Mouse (Mus musculus) adipocyte (in vitro differentiated cells): Measurements from ENCODE around the gene Tbca.

Experiments
- DNase-seq: peaks from one replicate; pipeline ENCODE4 v3.0.0-alpha.2; 2016; ENCODE audit warnings: low spot score

Tbca gene

GRCm38 (mm10) chr13:94847870-94848269 is 59.2 kb downstream of the Tbca start:
- no peak for DNase-seq

GRCm38 (mm10) chr13:94849351-94849750 is 60.6 kb downstream of the Tbca start:
- DNase-seq, result no peak

GRCm38 (mm10) chr13:94858016-94858575 is 69.4 kb downstream of the Tbca start:
- DNase-seq, result no peak

- DNase-seq, result no peak
Observed at GRCm38 (mm10) chr13:94859256-94859655, 70.5 kb downstream of the Tbca start.

- no peak for DNase-seq
Observed at GRCm38 (mm10) chr13:94862491-94863230, 74.0 kb downstream of the Tbca start.

- DNase-seq, result no peak
Observed at GRCm38 (mm10) chr13:94866906-94867305, 78.2 kb downstream of the Tbca start.

- DNase-seq, result no peak
Observed at GRCm38 (mm10) chr13:94867772-94868171, 79.1 kb downstream of the Tbca start.

GRCm38 (mm10) chr13:94868478-94868950 is 79.8 kb downstream of the Tbca start:
- DNase-seq, result no peak

- no peak for DNase-seq
Observed at GRCm38 (mm10) chr13:94869541-94869940, 80.8 kb downstream of the Tbca start.

- no peak for DNase-seq
Observed at GRCm38 (mm10) chr13:94870071-94870460, 81.4 kb downstream of the Tbca start.

GRCm38 (mm10) chr13:94870461-94871186 is 81.9 kb downstream of the Tbca start:
- no peak for DNase-seq

GRCm38 (mm10) chr13:94871806-94872320 is 83.2 kb downstream of the Tbca start:
- no peak for DNase-seq

- no peak for DNase-seq
Observed at GRCm38 (mm10) chr13:94872439-94872838, 83.7 kb downstream of the Tbca start.

GRCm38 (mm10) chr13:94873111-94874038 is 84.7 kb downstream of the Tbca start:
- no peak for DNase-seq

GRCm38 (mm10) chr13:94874039-94874425 is 85.3 kb downstream of the Tbca start:
- DNase-seq, result no peak

- DNase-seq, result no peak
Observed at GRCm38 (mm10) chr13:94874656-94875395, 86.1 kb downstream of the Tbca start.

- no peak for DNase-seq
Observed at GRCm38 (mm10) chr13:94875396-94875880, 86.7 kb downstream of the Tbca start, which contains the start of gene Otp. Gene Otp, plus strand, starts transcription at chr13:94875602.

GRCm38 (mm10) chr13:94876286-94877210 is 87.8 kb downstream of the Tbca start:
- DNase-seq, result no peak

GRCm38 (mm10) chr13:94877211-94877590 is 88.5 kb downstream of the Tbca start:
- DNase-seq, result no peak
